Mouse (Mus musculus) megakaryocyte, embryonic 14.5 days (primary cell): ENCODE data around the gene Crk.

ENCODE experiments used
- FLI1 ChIP-seq: IDR thresholded peaks from 2 replicates; pipeline ENCODE4 v1.6.1; 2012; ENCODE audit warnings: low read length, inconsistent platforms, mixed read lengths
- GATA1 ChIP-seq: IDR thresholded peaks from 3 replicates; pipeline ENCODE4 v1.6.1; 2012; ENCODE audit warnings: mixed read lengths, low read length, inconsistent platforms, borderline replicate concordance

GRCm38 (mm10) chr11:75658996-75659750 is 19.9 kb upstream of the Crk start:
- no peak for TF ChIP-seq GATA1
- no peak for TF ChIP-seq FLI1
